Mouse (Mus musculus) ES-E14 (cell line): ENCODE results near the gene Krr1. TPM values are rescaled to one million over a fixed set of nuclear protein-coding genes. Genes with fewer than 3 reads are reported as not detected.

Experiments used
- DNase-seq: peaks from one replicate; pipeline ENCODE4 v3.0.0-alpha.2; 2013; ENCODE audit warnings: low read depth, low spot score
- H3K27ac ChIP-seq: 2 replicates; pipeline ENCODE4 v1.5.1; 2012; ENCODE audit warnings: low read depth, mild to moderate bottlenecking, low read length, moderate library complexity, mixed read lengths; ENCODE audit not compliant: poor library complexity, insufficient read depth, severe bottlenecking
- H3K36me3 ChIP-seq: 2 replicates; pipeline ENCODE4 v1.6.1; 2012; ENCODE audit warnings: mild to moderate bottlenecking, low read length, moderate library complexity, mixed read lengths; ENCODE audit not compliant: control insufficient read depth, poor library complexity, insufficient read depth, severe bottlenecking
- H3K4me1 ChIP-seq, 2 experiments: fragments of 150-350 bp in 1 of 2; sonication (generic) in 1 of 2; 2 replicates each; pipeline ENCODE4 v1.6.1; 2012; ENCODE audit warnings: low read length in 2 of 2, mild to moderate bottlenecking in 1 of 2, mixed read lengths in 1 of 2; ENCODE audit not compliant: control insufficient read depth in 2 of 2, insufficient read depth in 2 of 2, poor library complexity in 1 of 2
- H3K4me3 ChIP-seq, 2 experiments: fragments of 150-350 bp in 1 of 2; sonication (generic) in 1 of 2; 2 replicates each; pipeline ENCODE4 v1.5.1; 2012; ENCODE audit warnings: low read length in 2 of 2, low read depth in 1 of 2, mild to moderate bottlenecking in 1 of 2, mixed read lengths in 1 of 2; ENCODE audit not compliant: insufficient read depth in 1 of 2, poor library complexity in 1 of 2, severe bottlenecking in 1 of 2
- H3K9ac ChIP-seq: 2 replicates; pipeline ENCODE4 v1.6.1; 2012; ENCODE audit warnings: low read depth, mild to moderate bottlenecking, low read length, mixed read lengths; ENCODE audit not compliant: poor library complexity, insufficient read depth, severe bottlenecking
- H3K9me3 ChIP-seq: fragments of 150-350 bp; sonication (generic); 2 replicates; pipeline ENCODE4 v1.6.1; 2012; ENCODE audit warnings: low read depth, mild to moderate bottlenecking, low read length; ENCODE audit not compliant: control insufficient read depth, insufficient read depth
- CHD2 ChIP-seq: IDR thresholded peaks from 2 replicates; pipeline ENCODE4 v1.6.1; 2014; ENCODE audit warnings: mild to moderate bottlenecking, low read depth, low read length, inconsistent platforms
- HCFC1 ChIP-seq: IDR thresholded peaks from 2 replicates; pipeline ENCODE4 v1.6.1; 2012; ENCODE audit warnings: low read length, inconsistent platforms, borderline replicate concordance; ENCODE audit not compliant: insufficient read depth
- MAFK ChIP-seq: IDR thresholded peaks from 2 replicates; pipeline ENCODE4 v1.6.1; 2014; ENCODE audit warnings: mild to moderate bottlenecking, low read depth, low read length, inconsistent platforms; ENCODE audit not compliant: insufficient read depth
- ZC3H11A ChIP-seq: IDR thresholded peaks from 2 replicates; pipeline ENCODE4 v1.6.1; 2012; ENCODE audit warnings: low read depth, mild to moderate bottlenecking, inconsistent platforms, low read length, borderline replicate concordance
- ZNF384 ChIP-seq: IDR thresholded peaks from 2 replicates; pipeline ENCODE4 v1.6.1; 2012; ENCODE audit warnings: low read depth, low read length, inconsistent platforms
- in situ Hi-C, 2 experiments: fragments of 600-800 bp; cut with MboI; formaldehyde crosslinking; loops; one replicate each; pipeline ENCODE4 v1.15.1; 2025; ENCODE audit warnings: low sequenced_read_pairs in 2 of 2, inconsistent platforms in 1 of 2; ENCODE audit not compliant: unreplicated experiment in 2 of 2
- total RNA-seq: library from RNA; depleted of rRNA; stranded (reverse); fragments of 300-350 nt; gene quantifications from 2 replicates; pipeline ENCODE4 v1.2.3, GENCODE M21; 2012

The Krr1 gene
- total RNA-seq, 1 experiment = 81.2 TPM

GRCm38 (mm10) chr10:111949008-111949407 lies 23.5 kb upstream of the Krr1 start:
- H3K9me3 ChIP-seq = no peaks in the 10 kb centered on the region
- TF ChIP-seq ZC3H11A (no peak), ZNF384 (no peak), CHD2 (no peak), MAFK (no peak), HCFC1 (no peak)
- in situ Hi-C loops = no loop called here

GRCm38 (mm10) chr10:111955836-111956235 lies 16.6 kb upstream of the Krr1 start:
- Histone ChIP-seq H3K4me3 (no peak overlapping the region), H3K36me3 (no peaks in the 10 kb centered on the region), H3K9ac (no peak overlapping the region), H3K4me1 (no peaks in the 10 kb centered on the region), H3K9me3 (no peaks in the 10 kb centered on the region), H3K27ac (no peak overlapping the region)
- no peak for DNase-seq
- TF ChIP-seq MAFK (no peak), ZNF384 (no peak), ZC3H11A (no peak), HCFC1 (no peak), CHD2 (no peak)
- in situ Hi-C loops = no loop called here

More at GRCm38 (mm10) chr10:111949008-111949407, 23.5 kb upstream of the Krr1 start:
- no peak overlapping the region for H3K27ac ChIP-seq
- no peak overlapping the region for H3K9ac ChIP-seq
- DNase-seq = no peak
- H3K4me3 ChIP-seq = no peak overlapping the region
- H3K36me3 ChIP-seq = no peaks in the 10 kb centered on the region
- H3K4me1 ChIP-seq = no peaks in the 10 kb centered on the region

GRCm38 (mm10) chr10:111957271-111958045 lies 15.0 kb upstream of the Krr1 start:
- no peak overlapping the region for H3K27ac ChIP-seq
- H3K4me1 ChIP-seq = no peaks in the 10 kb centered on the region
- DNase-seq = peak; percentile 57
- no peak overlapping the region for H3K4me3 ChIP-seq
- H3K9ac ChIP-seq = no peak overlapping the region
- no peaks in the 10 kb centered on the region for H3K36me3 ChIP-seq
- TF ChIP-seq ZNF384 = no peak
- peak; percentile 69; the same call in 1 of the 2 replicates for TF ChIP-seq ZC3H11A
- no peaks in the 10 kb centered on the region for H3K9me3 ChIP-seq
- in situ Hi-C loops = no loop called here

- TF ChIP-seq MAFK (no peak), HCFC1 (no peak), ZNF384 (no peak), ZC3H11A (no peak), CHD2 (no peak)
- in situ Hi-C loops = no loop called here
- no peaks in the 10 kb centered on the region for H3K36me3 ChIP-seq
- no peaks in the 10 kb centered on the region for H3K9me3 ChIP-seq
- no peak overlapping the region for H3K9ac ChIP-seq
- H3K27ac ChIP-seq = no peak overlapping the region
- no peak for DNase-seq
- H3K4me1 ChIP-seq = no peaks in the 10 kb centered on the region
- H3K4me3 ChIP-seq = no peak overlapping the region
Measured at GRCm38 (mm10) chr10:111958046-111958421, 14.4 kb upstream of the Krr1 start.

GRCm38 (mm10) chr10:111959353-111959752 lies 13.1 kb upstream of the Krr1 start:
- TF ChIP-seq ZNF384 (no peak), HCFC1 (no peak), MAFK (no peak), ZC3H11A (no peak), CHD2 (no peak)
- no peaks in the 10 kb centered on the region for H3K9me3 ChIP-seq
- H3K36me3 ChIP-seq = no peaks in the 10 kb centered on the region
- H3K4me3 ChIP-seq = no peak overlapping the region
- in situ Hi-C loops = no loop called here
- DNase-seq = no peak
- no peak overlapping the region for H3K27ac ChIP-seq
- no peak overlapping the region for H3K9ac ChIP-seq
- H3K4me1 ChIP-seq = no peaks in the 10 kb centered on the region
